Mouse (Mus musculus): Measurements from ENCODE around the gene Nme7. TPM values are rescaled to one million over a fixed set of nuclear protein-coding genes. Genes with fewer than 3 reads are reported as not detected.

The Nme7 gene
- polyA plus RNA-seq, 1 experiment from 2014 or later, result 14.1 TPM

DNA sequence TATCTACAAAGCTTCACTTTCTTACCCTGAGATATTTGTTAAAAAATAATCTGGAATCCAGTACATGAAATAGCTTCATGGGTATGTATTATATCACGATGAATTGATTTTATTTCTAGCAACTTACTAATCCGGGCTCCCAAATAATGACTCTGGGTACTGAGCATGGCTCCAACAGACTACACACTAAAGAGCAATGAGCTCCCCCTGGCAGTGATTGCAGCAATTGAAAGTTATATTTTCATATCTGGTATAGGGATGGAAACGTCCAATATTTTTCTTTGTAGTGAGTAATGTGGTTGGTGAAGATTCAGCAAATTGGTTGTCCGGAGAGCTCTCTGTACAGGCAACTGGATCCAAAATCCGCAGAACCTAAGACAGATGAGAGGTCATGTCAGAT, 11.9 kb upstream of the Nme7 start:
- ATAC-seq (ENCODE audit: low read depth), result no peak
- peaks cover 47% of the 10 kb centered on the region for H3K36me3 ChIP-seq
- 78% methylated on average over 5 of the region's 5 CpGs for WGBS (ENCODE audit: insufficient replicate concordance)

DNA sequence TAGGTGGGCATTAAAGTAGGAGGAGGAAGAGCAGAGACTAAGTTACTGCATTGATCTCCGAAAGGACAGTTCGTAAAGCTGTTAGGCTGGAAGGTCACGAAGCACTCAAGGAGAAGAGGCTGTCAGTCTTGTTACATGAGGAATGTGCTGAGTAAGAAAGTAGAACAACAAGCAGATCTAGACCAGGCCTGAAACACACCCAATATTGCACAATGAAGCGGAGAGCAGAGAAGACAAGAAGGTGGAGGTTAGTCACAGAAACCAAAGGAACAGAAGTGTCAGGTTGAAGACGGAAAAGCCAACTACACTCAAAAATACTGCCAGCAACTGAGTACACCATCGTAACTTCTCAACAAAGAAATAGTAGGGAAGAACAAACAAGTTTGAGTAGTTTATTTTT, 9.8 kb upstream of the Nme7 start:
- H3K4me2 ChIP-seq, result no peak overlapping the region
- DNase-seq, result no peak
- no peak overlapping the region for H3K4me3 ChIP-seq (replicated peaks)
- H3K27me3 ChIP-seq, result no peaks in the 10 kb centered on the region
- WGBS (ENCODE audit: insufficient replicate concordance), result 87% methylated on average over 6 of the region's 6 CpGs
- no peaks in the 10 kb centered on the region for H3K9me3 ChIP-seq (replicated peaks)
- H3K27ac ChIP-seq, result no peak overlapping the region
- H3K36me3 ChIP-seq, result peaks cover 63% of the 10 kb centered on the region
- no peak overlapping the region for H3K9ac ChIP-seq
- H3K4me1 ChIP-seq (replicated peaks), result no peaks in the 10 kb centered on the region
- no peak for ATAC-seq (ENCODE audit: low read depth)

More for the DNA sequence above, 11.9 kb upstream of the Nme7 start:
- Histone ChIP-seq H3K9ac (no peak overlapping the region), H3K9me3 (replicated peaks) (no peaks in the 10 kb centered on the region), H3K4me2 (no peak overlapping the region), H3K27ac (no peak overlapping the region), H3K27me3 (no peaks in the 10 kb centered on the region), H3K4me1 (replicated peaks) (no peaks in the 10 kb centered on the region), H3K4me3 (replicated peaks) (no peak overlapping the region)
- no peak for DNase-seq

DNA sequence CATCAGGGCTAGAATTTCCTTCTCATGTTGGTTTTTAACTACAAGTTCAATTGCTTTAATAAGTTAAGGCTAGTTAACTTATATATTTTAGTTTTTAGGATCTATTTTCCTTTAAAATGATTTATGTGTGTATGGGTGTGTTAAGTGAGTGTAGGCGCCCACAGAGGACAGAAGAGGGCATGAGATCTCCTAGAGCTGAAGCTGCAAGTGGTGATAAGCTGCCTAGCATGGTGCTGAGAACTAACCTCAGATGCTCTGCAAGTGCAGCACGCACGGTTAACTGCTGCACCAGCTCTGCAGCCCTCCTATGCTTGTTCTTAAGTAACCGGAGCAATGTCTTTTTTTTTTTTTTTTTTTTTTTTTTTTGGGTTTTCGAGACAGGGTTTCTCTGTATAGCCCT, 7.4 kb upstream of the Nme7 start:
- ATAC-seq (ENCODE audit: low read depth) (no peak), DNase-seq (no peak)
- 73% methylated on average over 4 of the region's 5 CpGs for WGBS (ENCODE audit: insufficient replicate concordance)
- Histone ChIP-seq H3K9ac (no peak overlapping the region), H3K36me3 (peaks cover 69% of the 10 kb centered on the region), H3K9me3 (replicated peaks) (no peaks in the 10 kb centered on the region), H3K27ac (no peak overlapping the region), H3K4me1 (replicated peaks) (no peaks in the 10 kb centered on the region), H3K4me3 (replicated peaks) (no peak overlapping the region), H3K27me3 (no peaks in the 10 kb centered on the region), H3K4me2 (no peak overlapping the region)

DNA sequence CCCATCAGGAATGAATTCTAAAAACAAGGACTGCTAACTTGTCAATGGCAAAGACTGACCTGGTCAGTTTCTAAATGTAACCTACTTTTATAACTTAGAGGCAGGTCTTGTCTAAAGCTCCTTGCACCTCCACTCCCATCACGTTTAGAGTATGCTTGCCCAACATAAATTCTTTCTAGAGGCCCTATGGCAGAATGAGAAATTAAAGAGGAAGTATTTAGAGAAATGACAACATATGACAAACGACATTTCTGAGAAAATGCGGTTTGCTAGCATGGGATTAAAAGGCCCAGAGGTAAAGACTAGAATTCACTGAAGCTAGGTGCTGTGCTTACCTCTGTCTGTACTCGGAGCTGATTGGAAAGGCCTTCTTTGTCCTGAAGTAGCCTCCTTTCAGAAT, 2.0 kb upstream of the Nme7 start:
- Histone ChIP-seq H3K4me2 (no peak overlapping the region), H3K27me3 (no peaks in the 10 kb centered on the region), H3K27ac (no peak overlapping the region), H3K4me1 (replicated peaks) (peaks cover 10% of the 10 kb centered on the region), H3K36me3 (peaks cover 54% of the 10 kb centered on the region), H3K4me3 (replicated peaks) (no peak overlapping the region), H3K9ac (no peak overlapping the region), H3K9me3 (replicated peaks) (no peaks in the 10 kb centered on the region)
- ATAC-seq (ENCODE audit: low read depth) (no peak), DNase-seq (no peak)
- WGBS (ENCODE audit: insufficient replicate concordance), result 71% methylated on average over 4 of the region's 4 CpGs

DNA sequence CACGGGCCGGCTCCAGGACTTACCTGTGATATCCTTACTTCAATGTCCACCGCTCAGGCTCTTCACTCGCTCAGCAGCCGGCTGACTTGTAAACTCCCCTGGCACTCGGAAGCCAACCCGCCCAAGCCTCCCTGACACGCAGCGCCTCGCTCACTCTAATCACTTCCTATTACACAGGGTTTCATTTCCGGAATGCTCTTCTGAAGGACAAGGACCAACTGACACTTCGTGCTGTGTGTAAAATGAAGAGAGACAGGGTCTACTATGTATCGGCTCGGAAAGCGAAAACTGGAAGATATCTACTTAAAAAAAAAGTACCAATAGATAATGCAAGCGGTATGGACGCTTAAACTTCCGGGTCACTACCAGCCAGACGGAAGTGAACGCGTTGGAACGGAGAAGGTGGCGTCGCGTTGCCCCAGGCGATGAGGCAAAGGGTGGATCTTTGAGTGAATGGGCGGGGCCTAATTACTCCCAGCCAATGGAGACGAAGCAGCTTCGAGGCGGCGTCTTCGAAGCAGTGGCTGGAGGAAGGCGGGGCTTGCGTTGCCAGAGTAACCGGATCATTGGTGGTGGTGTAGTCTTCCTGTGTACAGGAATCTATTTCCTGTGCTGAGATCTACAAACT, 3.3 kb downstream of the Nme7 start, which contains the start of gene Blzf1:
Gene Blzf1 (minus strand): TSS at position 366 of the 628 bp plus-strand sequence.
- Histone ChIP-seq H3K4me2 (peak within 1 kb of the TSS; percentile 89), H3K36me3 (peaks cover 9% of the 10 kb centered on the region), H3K9ac (peak within 1 kb of the TSS; percentile 85), H3K27me3 (no peaks in the 10 kb centered on the region), H3K27ac (peak within 1 kb of the TSS; percentile 80), H3K4me1 (replicated peaks) (peaks cover 18% of the 10 kb centered on the region), H3K9me3 (replicated peaks) (no peaks in the 10 kb centered on the region), H3K4me3 (replicated peaks) (peak within 1 kb of the TSS; percentile 73)
- ATAC-seq (ENCODE audit: low read depth) (peak; percentile 99), DNase-seq (peak; percentile 97)
- WGBS (ENCODE audit: insufficient replicate concordance), result under 1% methylated on average over 35 of the region's 35 CpGs

DNA sequence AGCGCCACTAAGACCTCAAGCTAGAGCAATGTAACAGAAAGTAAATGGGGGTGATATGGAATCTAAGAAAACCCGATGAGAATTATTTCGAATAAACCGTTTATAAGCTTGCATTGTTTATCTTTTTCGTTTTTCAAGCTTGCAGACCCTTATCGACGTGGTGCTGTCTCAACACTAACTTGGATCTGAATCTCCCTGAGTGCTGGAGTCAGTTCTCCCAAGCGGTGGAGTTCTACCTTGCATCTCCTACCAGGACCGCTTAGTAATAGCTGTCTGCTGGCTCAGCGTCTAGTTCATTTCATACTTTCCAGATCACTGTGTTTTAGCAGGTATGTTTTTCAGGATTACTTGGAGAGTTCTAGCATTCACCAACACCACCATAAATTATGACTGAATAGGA, 4.0 kb downstream of the Nme7 start:
- peak overlapping the region; percentile 65 for H3K9ac ChIP-seq
- peak overlapping the region; percentile 89 for H3K4me2 ChIP-seq
- H3K4me3 ChIP-seq (replicated peaks), result peak overlapping the region; percentile 73
- DNase-seq (no peak), ATAC-seq (ENCODE audit: low read depth) (no peak)
- no peaks in the 10 kb centered on the region for H3K27me3 ChIP-seq
- WGBS (ENCODE audit: insufficient replicate concordance), result 9% methylated on average over 10 of the region's 10 CpGs
- H3K4me1 ChIP-seq (replicated peaks), result peaks cover 18% of the 10 kb centered on the region
- peaks cover 3% of the 10 kb centered on the region; the same call in 1 of the 2 replicates for H3K36me3 ChIP-seq
- peak overlapping the region; percentile 48; the same call in 1 of the 2 replicates for H3K27ac ChIP-seq
- no peaks in the 10 kb centered on the region for H3K9me3 ChIP-seq (replicated peaks)

DNA sequence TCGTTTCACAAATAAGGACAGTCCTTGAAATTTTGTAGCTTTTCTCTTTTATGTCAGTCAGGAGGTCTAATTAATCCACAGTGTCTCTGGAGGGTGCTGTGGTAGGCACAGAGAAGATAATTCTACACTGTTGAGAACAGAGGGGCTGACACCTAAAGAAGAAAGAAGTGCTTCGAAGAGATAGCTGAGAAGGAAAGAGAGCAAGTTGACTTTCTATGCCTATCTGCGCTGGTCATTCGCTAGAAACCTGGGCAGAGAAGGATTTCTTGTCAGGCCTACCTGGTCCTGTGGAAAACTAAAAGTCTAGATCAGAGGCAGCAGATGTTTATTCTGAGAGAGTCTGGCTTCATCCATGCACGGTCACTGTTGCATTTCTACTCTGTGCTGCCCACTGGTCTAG, 10.2 kb downstream of the Nme7 start:
- Histone ChIP-seq H3K36me3 (no peaks in the 10 kb centered on the region; the same call in 1 of the 2 replicates), H3K4me1 (replicated peaks) (peaks cover 8% of the 10 kb centered on the region; the same call in 1 of the 2 replicates)

DNA sequence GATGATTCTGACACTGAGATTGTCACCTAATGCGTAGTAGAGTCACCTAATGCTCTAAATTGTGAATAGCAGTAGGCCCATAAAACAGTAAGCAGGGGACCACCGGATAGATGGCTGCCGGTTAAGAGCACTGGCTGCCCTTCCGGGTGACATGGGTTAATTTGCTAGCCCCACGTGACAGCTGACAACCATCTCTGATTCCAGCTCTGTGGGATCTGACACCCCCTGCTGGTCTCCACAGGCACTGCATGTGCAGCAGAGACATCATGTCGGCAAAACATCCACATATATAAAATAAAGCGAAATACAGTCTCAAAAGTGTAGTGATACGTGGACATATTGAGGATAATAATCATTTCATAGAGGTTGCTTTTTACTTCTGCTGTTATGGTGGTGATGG, 11.3 kb downstream of the Nme7 start:
- Histone ChIP-seq H3K27me3 (no peaks in the 10 kb centered on the region), H3K27ac (no peak overlapping the region), H3K9me3 (replicated peaks) (no peaks in the 10 kb centered on the region), H3K9ac (no peak overlapping the region), H3K4me2 (no peak overlapping the region), H3K36me3 (no peaks in the 10 kb centered on the region; the same call in 1 of the 2 replicates), H3K4me1 (replicated peaks) (peaks cover 18% of the 10 kb centered on the region), H3K4me3 (replicated peaks) (no peak overlapping the region)
- WGBS (ENCODE audit: insufficient replicate concordance), result 71% methylated on average over 8 of the region's 8 CpGs
- DNase-seq (peak; percentile 13), ATAC-seq (ENCODE audit: low read depth) (no peak)

More for the DNA sequence above, 10.2 kb downstream of the Nme7 start:
- ATAC-seq (ENCODE audit: low read depth) (no peak), DNase-seq (no peak)
- H3K9me3 ChIP-seq (replicated peaks), result no peaks in the 10 kb centered on the region
- H3K27me3 ChIP-seq, result no peaks in the 10 kb centered on the region
- H3K27ac ChIP-seq, result no peak overlapping the region
- 79% methylated on average over 5 of the region's 5 CpGs for WGBS (ENCODE audit: insufficient replicate concordance)
- no peak overlapping the region for H3K9ac ChIP-seq
- H3K4me2 ChIP-seq, result no peak overlapping the region
- no peak overlapping the region for H3K4me3 ChIP-seq (replicated peaks)

DNA sequence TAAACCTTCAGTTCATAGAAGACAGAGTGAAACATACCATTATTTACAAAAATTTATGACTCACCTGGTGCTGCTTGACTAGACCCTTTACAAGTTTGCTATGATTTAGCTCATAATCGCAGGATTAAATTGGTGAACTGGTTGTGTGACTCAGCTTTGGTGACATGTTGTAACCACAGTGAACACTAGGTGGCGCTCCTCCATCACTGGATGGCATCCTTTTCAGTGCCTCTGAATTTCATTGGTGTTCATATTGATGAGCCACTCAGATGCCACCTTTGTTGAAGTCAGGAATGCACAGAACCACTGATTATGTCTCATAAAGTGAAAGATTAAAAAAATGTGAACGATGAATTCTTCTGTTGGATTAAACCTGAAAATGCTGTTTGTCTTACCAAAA, 12.8 kb downstream of the Nme7 start:
- Histone ChIP-seq H3K4me2 (no peak overlapping the region), H3K27ac (no peak overlapping the region), H3K36me3 (no peaks in the 10 kb centered on the region; the same call in 1 of the 2 replicates), H3K4me1 (replicated peaks) (peaks cover 26% of the 10 kb centered on the region), H3K27me3 (no peaks in the 10 kb centered on the region), H3K9me3 (replicated peaks) (no peaks in the 10 kb centered on the region), H3K4me3 (replicated peaks) (no peak overlapping the region), H3K9ac (no peak overlapping the region)
- 27% methylated on average over 3 of the region's 3 CpGs for WGBS (ENCODE audit: insufficient replicate concordance)
- ATAC-seq (ENCODE audit: low read depth) (no peak), DNase-seq (peak; percentile 58)

DNA sequence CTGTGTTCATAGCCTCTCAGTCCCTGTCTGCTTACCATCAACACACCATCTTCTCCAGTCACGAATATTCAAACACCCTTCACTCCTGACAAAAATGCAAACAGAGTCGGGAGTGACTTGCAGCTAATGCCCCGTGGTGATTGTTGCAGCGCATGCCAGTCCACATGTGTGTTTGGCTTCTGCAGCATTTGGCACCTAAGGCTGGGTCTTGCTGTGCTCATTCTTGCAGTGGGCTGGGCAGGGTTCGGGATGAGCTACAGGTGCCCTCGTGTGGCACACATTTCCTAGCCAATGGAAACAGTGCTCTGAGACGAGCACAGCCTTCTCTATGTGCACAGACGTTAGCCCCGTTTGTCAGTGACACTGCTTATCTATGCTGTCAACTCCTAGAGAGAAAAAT, 13.3 kb downstream of the Nme7 start:
- Histone ChIP-seq H3K4me1 (replicated peaks) (peaks cover 26% of the 10 kb centered on the region), H3K27ac (no peak overlapping the region), H3K36me3 (no peaks in the 10 kb centered on the region), H3K9ac (no peak overlapping the region), H3K27me3 (no peaks in the 10 kb centered on the region), H3K4me3 (replicated peaks) (no peak overlapping the region), H3K4me2 (no peak overlapping the region), H3K9me3 (replicated peaks) (no peaks in the 10 kb centered on the region)
- ATAC-seq (ENCODE audit: low read depth) (peak; percentile 5; the same call in 1 of the 2 replicates), DNase-seq (no peak)
- WGBS (ENCODE audit: insufficient replicate concordance), result 57% methylated on average over 9 of the region's 9 CpGs

DNA sequence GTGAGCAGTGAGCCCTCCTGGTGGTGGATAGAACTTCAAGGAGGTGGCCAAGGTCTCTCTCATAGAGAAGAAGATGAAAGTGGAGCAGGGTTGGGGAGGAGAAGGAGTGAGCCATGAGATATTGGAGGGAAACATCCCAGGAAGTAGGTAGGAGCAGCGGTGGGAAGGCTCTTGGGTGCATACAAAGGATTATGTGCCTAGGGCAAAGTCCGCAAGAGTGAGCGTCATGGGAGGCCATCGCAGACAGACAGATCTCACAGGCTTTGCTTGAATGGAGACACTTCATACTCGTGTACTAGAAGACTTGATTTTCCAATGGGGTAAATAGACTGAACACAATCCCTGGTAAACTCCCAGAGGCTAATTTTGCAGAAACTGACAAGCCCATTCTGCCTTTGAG, 14.6 kb downstream of the Nme7 start:
- peaks cover 26% of the 10 kb centered on the region for H3K4me1 ChIP-seq (replicated peaks)
- no peaks in the 10 kb centered on the region for H3K36me3 ChIP-seq
- no peak overlapping the region for H3K27ac ChIP-seq
- DNase-seq, result no peak
- H3K4me3 ChIP-seq (replicated peaks), result no peak overlapping the region
- no peak overlapping the region for H3K9ac ChIP-seq
- ATAC-seq (ENCODE audit: low read depth), result no peak
- H3K9me3 ChIP-seq (replicated peaks), result no peaks in the 10 kb centered on the region
- H3K27me3 ChIP-seq, result no peaks in the 10 kb centered on the region
- 77% methylated on average over 5 of the region's 5 CpGs for WGBS (ENCODE audit: insufficient replicate concordance)
- no peak overlapping the region for H3K4me2 ChIP-seq

DNA sequence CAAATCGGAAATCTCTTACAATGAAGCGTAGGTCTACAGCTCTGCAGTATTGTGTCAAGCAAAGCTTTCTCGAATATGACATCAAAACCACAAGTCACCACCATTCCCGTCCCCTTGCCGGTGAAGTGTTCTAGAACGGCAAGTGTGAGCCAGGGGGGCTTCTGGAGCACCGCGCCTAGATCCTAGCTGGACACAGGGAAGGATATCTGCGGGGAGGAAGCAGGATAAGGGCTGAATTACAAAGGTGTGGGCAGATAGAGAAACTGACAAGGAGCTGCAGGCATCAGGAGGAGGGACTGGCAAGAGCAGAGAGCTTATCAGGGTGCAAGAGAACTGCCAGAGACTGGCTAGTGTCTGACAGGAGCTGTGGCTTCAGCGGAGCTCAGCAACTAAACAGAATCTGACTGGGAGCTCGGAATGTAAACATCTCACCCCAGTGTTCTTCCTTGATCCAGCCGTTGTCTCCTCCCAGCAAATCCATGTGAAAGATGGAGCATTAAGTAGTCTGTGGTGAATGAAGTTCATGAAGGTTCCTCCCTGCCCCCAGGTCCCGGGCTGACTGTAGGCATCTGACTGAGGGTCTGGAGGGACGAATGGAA, 15.7 kb downstream of the Nme7 start:
- 31% methylated on average over 14 of the region's 14 CpGs for WGBS (ENCODE audit: insufficient replicate concordance)
- ATAC-seq (ENCODE audit: low read depth), result peak; percentile 75

More for the DNA sequence above, 15.7 kb downstream of the Nme7 start:
- peaks cover 26% of the 10 kb centered on the region for H3K4me1 ChIP-seq (replicated peaks)
- peak; percentile 15 for DNase-seq
- H3K4me3 ChIP-seq (replicated peaks), result no peak overlapping the region
- peak overlapping the region; percentile 43 for H3K4me2 ChIP-seq
- no peaks in the 10 kb centered on the region for H3K27me3 ChIP-seq
- H3K9me3 ChIP-seq (replicated peaks), result no peaks in the 10 kb centered on the region
- no peak overlapping the region for H3K27ac ChIP-seq
- H3K36me3 ChIP-seq, result no peaks in the 10 kb centered on the region
- H3K9ac ChIP-seq, result no peak overlapping the region

Measured in liver, embryonic 13.5 days (tissue).